Mouse (Mus musculus) heart, adult 2 months (tissue): Measurements from ENCODE around the gene Gm49673.
"Not testable (repeated sequence)": the region's sequence is repeated elsewhere in the genome, so short reads cannot be mapped to it uniquely, and the experiment has no call there.

Experiments used
- CTCF ChIP-seq: fragments of 200-600 bp; IDR thresholded peaks from 2 replicates; pipeline ENCODE4 v1.8.1; 2022; ENCODE audit warnings: antibody characterized with exemption, mild to moderate bottlenecking, moderate library complexity
- POLR2A ChIP-seq: fragments of 200-500 bp; IDR thresholded peaks from 2 replicates; pipeline ENCODE4 v1.6.1; 2011; ENCODE audit warnings: mild to moderate bottlenecking, low read depth, low read length, control low read depth; ENCODE audit not compliant: insufficient read depth

GRCm38 (mm10) chr17:8143802-8144673 is 3.5 kb downstream of the Gm49673 start:
- not testable (repeated sequence) for TF ChIP-seq CTCF, POLR2A
